Mouse (Mus musculus): ENCODE results near the gene Drd4.
"Not testable (repeated sequence)": the region's sequence is repeated elsewhere in the genome, so short reads cannot be mapped to it uniquely, and the experiment has no call there.

The Drd4 gene

GRCm38 (mm10) chr7:141291921-141292582 lies at the start of gene Drd4:
Gene Drd4 (plus strand): TSS chr7:141292006.
- in situ Hi-C loops (cut with MseI, MboI): no loop called here

GRCm38 (mm10) chr7:141250486-141250885 lies 41.3 kb upstream of the Drd4 start:
- in situ Hi-C loops (cut with MseI, MboI): not testable (repeated sequence)

GRCm38 (mm10) chr7:141256159-141256558 lies 35.6 kb upstream of the Drd4 start:
- in situ Hi-C loops (cut with MseI, MboI): no loop called here

- in situ Hi-C loops (cut with MseI, MboI): no loop called here
These were observed 30.3 kb upstream of the Drd4 start for GRCm38 (mm10) chr7:141261480-141261879.

GRCm38 (mm10) chr7:141263640-141264039 lies 28.2 kb upstream of the Drd4 start:
- in situ Hi-C loops (cut with MseI, MboI): no loop called here

- in situ Hi-C loops (cut with MseI, MboI): no loop called here
These were observed 27.6 kb upstream of the Drd4 start for GRCm38 (mm10) chr7:141264041-141264700.

- in situ Hi-C loops (cut with MseI, MboI): no loop called here
These were observed 26.9 kb upstream of the Drd4 start for GRCm38 (mm10) chr7:141264761-141265410.

- in situ Hi-C loops (cut with MseI, MboI): no loop called here
These were observed 26.4 kb upstream of the Drd4 start for GRCm38 (mm10) chr7:141265411-141265738.

- in situ Hi-C loops (cut with MseI, MboI): no loop called here
These were observed 25.9 kb upstream of the Drd4 start, which contains the start of gene Irf7 for GRCm38 (mm10) chr7:141265739-141266561. Gene Irf7 (minus strand): TSS chr7:141266481.

GRCm38 (mm10) chr7:141268466-141269272 lies 23.1 kb upstream of the Drd4 start:
- in situ Hi-C loops (cut with MseI, MboI): no loop called here

- in situ Hi-C loops (cut with MseI, MboI): no loop called here
These were observed 22.6 kb upstream of the Drd4 start for GRCm38 (mm10) chr7:141269273-141269545.

- in situ Hi-C loops (cut with MseI, MboI): no loop called here
These were observed 21.2 kb upstream of the Drd4 start for GRCm38 (mm10) chr7:141270631-141271030.

GRCm38 (mm10) chr7:141275356-141275755 lies 16.4 kb upstream of the Drd4 start:
- in situ Hi-C loops (cut with MseI, MboI): no loop called here

GRCm38 (mm10) chr7:141276546-141276945 lies 15.3 kb upstream of the Drd4 start, which contains the start of gene Cdhr5:
Gene Cdhr5 (minus strand): TSS chr7:141276786.
- in situ Hi-C loops (cut with MseI, MboI): no loop called here

- in situ Hi-C loops (cut with MseI, MboI): no loop called here
These were observed 13.8 kb upstream of the Drd4 start for GRCm38 (mm10) chr7:141277701-141278678.

GRCm38 (mm10) chr7:141278766-141279590 lies 12.8 kb upstream of the Drd4 start, which contains the start of gene Sct:
Gene Sct (minus strand): TSS chr7:141279133.
- in situ Hi-C loops (cut with MseI, MboI): no loop called here

GRCm38 (mm10) chr7:141281442-141281841 lies 10.4 kb upstream of the Drd4 start:
- in situ Hi-C loops (cut with MseI, MboI): no loop called here

- in situ Hi-C loops (cut with MseI, MboI): no loop called here
These were observed 9.1 kb upstream of the Drd4 start for GRCm38 (mm10) chr7:141282756-141283155.

GRCm38 (mm10) chr7:141288042-141288441 lies 3.8 kb upstream of the Drd4 start:
- in situ Hi-C loops (cut with MseI, MboI): no loop called here
